ENCODE assay signal across 11 mouse cellular contexts in genomic region chr19:6288236-6288894, GRCm38 (mm10). TPM values are rescaled to one million over a fixed set of nuclear protein-coding genes. Genes with fewer than 3 reads are reported as not detected.
DNase-seq lines count a peak whose midpoint lies in the region; ATAC-seq lines count a peak whose summit lies in the region.
"Had no signal": no experiment of that assay in that cellular context is flagged by ENCODE, and none has a peak within 500 bp of the region (broad histone marks: within the 10 kb centered on the region; RNA-seq: fewer than 3 reads in every experiment).

No protein-coding gene starts in this region.

- ATAC-seq in heart, embryonic 14.5 days (ENCODE audit: insufficient number of reproducible peaks, insufficient read depth, low FRiP score, low read depth): no peak
- no peak for ATAC-seq in stomach, embryonic 15.5 days (ENCODE audit: insufficient read depth, low FRiP score, low read depth)
- ATAC-seq: CD4-positive, CD25-positive, alpha-beta regulatory T cell, adult 4 months; inflammation-experienced regulatory T-cells, adult 6 months had no signal

- H3K27ac ChIP-seq in heart, embryonic 14.5 days (replicated peaks in 1 of 2; ENCODE audit: control insufficient read depth in 1 of 2, insufficient read depth in 1 of 2, low read depth in 2 of 2, low read length in 2 of 2): peak overlapping the region; percentile 11 to 56
- H3K27ac ChIP-seq in stomach, embryonic 15.5 days: 0 out of 2 replicates have a peak overlapping the region, but pooled peaks have one; percentile 18
- H3K27ac ChIP-seq: macrophage had no signal

- H3K27me3 ChIP-seq in heart, embryonic 14.5 days (ENCODE audit: control insufficient read depth, insufficient read depth, low read length): no peaks in the 10 kb centered on the region
- no peaks in the 10 kb centered on the region for H3K27me3 ChIP-seq in stomach, embryonic 15.5 days (replicated peaks)

- 66% methylated on average over 13 of the region's 13 CpGs for WGBS in heart, embryonic 14.5 days
- WGBS in stomach, embryonic 15.5 days: 70% methylated on average over 13 of the region's 13 CpGs

- peak; percentile 67 to 77 for DNase-seq in heart, adult 18-20 months
- no peak for DNase-seq in heart, postnatal 4 days
- peak; percentile 45 for DNase-seq in lung, postnatal 25 days (ENCODE audit: low spot score)
- no peak for DNase-seq in lung, adult 18-20 months
- DNase-seq in urinary bladder, postnatal 14 days (ENCODE audit: low spot score): no peak
- no peak for DNase-seq in ovary, postnatal 10 days (ENCODE audit: low spot score)

- peaks cover 37% of the 10 kb centered on the region for H3K36me3 ChIP-seq in heart, embryonic 14.5 days (ENCODE audit: control insufficient read depth, insufficient read depth, low read length)
- peaks cover 11% of the 10 kb centered on the region; the same call in 1 of the 2 replicates for H3K36me3 ChIP-seq in stomach, embryonic 15.5 days

- peaks cover 44 to 55% of the 10 kb centered on the region in 2 experiments for H3K4me1 ChIP-seq in heart, embryonic 14.5 days (ENCODE audit: control insufficient read depth in 2 of 2, insufficient read depth in 2 of 2, low read length in 2 of 2)
- H3K4me1 ChIP-seq in stomach, embryonic 15.5 days: peaks cover 38% of the 10 kb centered on the region; the same call in 1 of the 2 replicates

- H3K4me3 ChIP-seq in heart, embryonic 14.5 days (ENCODE audit: control insufficient read depth in 1 of 2, insufficient read depth in 1 of 2, low read depth in 1 of 2, low read length in 2 of 2): no peak overlapping the region
- H3K4me3 ChIP-seq in stomach, embryonic 15.5 days (replicated peaks): no peak overlapping the region

- H3K9ac ChIP-seq in heart, embryonic 14.5 days (ENCODE audit: low read length): no peak overlapping the region
- no peak overlapping the region for H3K9ac ChIP-seq in stomach, embryonic 15.5 days

- H3K4me2 ChIP-seq in heart, embryonic 14.5 days (ENCODE audit: low read length): no peak overlapping the region
- H3K4me2 ChIP-seq in stomach, embryonic 15.5 days: no peak overlapping the region

- no peaks in the 10 kb centered on the region for H3K9me3 ChIP-seq in heart, embryonic 14.5 days (ENCODE audit: control insufficient read depth, low read length)
- no peaks in the 10 kb centered on the region for H3K9me3 ChIP-seq in stomach, embryonic 15.5 days

RNA-seq across cellular contexts. Expression of gene Ehd1, which starts 11.8 kb away (rescaled TPM):
- total RNA-seq in heart, adult 18-20 months (2021): 100 to 1,000 TPM; 101 to 107 TPM
- 100 to 1,000 TPM in 1 of 2 experiments, 10 to 100 TPM in 1; 97.8 to 114 TPM for total RNA-seq in heart, postnatal 4 days (2021)
- 51.7 and 60.0 TPM in 2 replicates for polyA plus RNA-seq in heart, embryonic 14.5 days (2014; fragmentation: Nextera tagmentation; extraction: Ambion mirVana)
- polyA plus RNA-seq in stomach, embryonic 15.5 days (2015; fragmentation: Nextera tagmentation; extraction: Ambion mirVana): 67.3 and 73.4 TPM in 2 replicates

RNA-seq across cellular contexts. Expression of gene Cdc42bpg, which starts 17.9 kb away (rescaled TPM):
- total RNA-seq in heart, adult 18-20 months (2021): 10 to 100 TPM; 13.8 TPM
- total RNA-seq in heart, postnatal 4 days (2021): 1 to 10 TPM; 8.2 to 10.0 TPM
- polyA plus RNA-seq in heart, embryonic 14.5 days (2014; fragmentation: Nextera tagmentation; extraction: Ambion mirVana): 0.43 and 0.78 TPM in 2 replicates
- 1.3 and 1.5 TPM in 2 replicates for polyA plus RNA-seq in stomach, embryonic 15.5 days (2015; fragmentation: Nextera tagmentation; extraction: Ambion mirVana)

RNA-seq across cellular contexts. Expression of gene Men1, which starts 46.4 kb away (rescaled TPM):
- total RNA-seq in heart, adult 18-20 months (2021): 10 to 100 TPM; 13.3 to 14.0 TPM
- 10 to 100 TPM; 16.6 to 18.5 TPM for total RNA-seq in heart, postnatal 4 days (2021)
- polyA plus RNA-seq in heart, embryonic 14.5 days (2014; fragmentation: Nextera tagmentation; extraction: Ambion mirVana): 23.3 and 24.1 TPM in 2 replicates
- polyA plus RNA-seq in stomach, embryonic 15.5 days (2015; fragmentation: Nextera tagmentation; extraction: Ambion mirVana): 70.2 and 74.3 TPM in 2 replicates

RNA-seq across cellular contexts. Expression of gene Atg2a, which starts 46.9 kb away (rescaled TPM):
- 10 to 100 TPM; 21.5 to 22.1 TPM for total RNA-seq in heart, adult 18-20 months (2021)
- total RNA-seq in heart, postnatal 4 days (2021): 10 to 100 TPM; 15.9 to 16.2 TPM
- polyA plus RNA-seq in heart, embryonic 14.5 days (2014; fragmentation: Nextera tagmentation; extraction: Ambion mirVana): 7.1 and 7.8 TPM in 2 replicates
- 7.6 and 10.6 TPM in 2 replicates for polyA plus RNA-seq in stomach, embryonic 15.5 days (2015; fragmentation: Nextera tagmentation; extraction: Ambion mirVana)

RNA-seq across cellular contexts. Expression of gene Map4k2, which starts 52.6 kb away (rescaled TPM):
- total RNA-seq in heart, adult 18-20 months (2021): 10 to 100 TPM; 30.7 to 43.0 TPM
- 10 to 100 TPM; 37.5 to 42.8 TPM for total RNA-seq in heart, postnatal 4 days (2021)
- polyA plus RNA-seq in heart, embryonic 14.5 days (2014; fragmentation: Nextera tagmentation; extraction: Ambion mirVana): 9.0 and 13.0 TPM in 2 replicates
- 11.4 and 13.8 TPM in 2 replicates for polyA plus RNA-seq in stomach, embryonic 15.5 days (2015; fragmentation: Nextera tagmentation; extraction: Ambion mirVana)

Comparison
In these comparisons a context has a peak if more than half of its experiments do, and no peak if none do; other contexts are left out.
1. DNase-seq: peak in heart, adult 18-20 months (2 of 2) and lung, postnatal 25 days (single experiment); none in heart, postnatal 4 days (single experiment), lung, adult 18-20 months (0 of 2), urinary bladder, postnatal 14 days (single experiment) and ovary, postnatal 10 days (single experiment).